Mouse (Mus musculus) embryonic facial prominence, embryonic 11.5 days (tissue): Measurements from ENCODE around the gene Wdr89. TPM values are rescaled to one million over a fixed set of nuclear protein-coding genes. Genes with fewer than 3 reads are reported as not detected.

Experiments
- polyA plus RNA-seq: library from polyadenylated mRNA; unstranded; fragments of >200 nt; fragmentation: Nextera tagmentation; extraction: Ambion mirVana; gene quantifications from 2 replicates; pipeline ENCODE4 v1.2.1, GENCODE M21; 2014

Wdr89 gene
- polyA plus RNA-seq, 1 experiment from 2014 or later: 13.9 TPM

Other genes with a start within 250 kb of the Wdr89 start
- 18.7 TPM in 2 replicates for gene Ppp2r5e, start 73.3 kb downstream of the Wdr89 start, polyA plus RNA-seq
- 12.0 and 13.8 TPM in 2 replicates for gene Sgpp1, start 66.2 kb upstream of the Wdr89 start, polyA plus RNA-seq
- 73.0 and 76.6 TPM in 2 replicates for gene Syne2, start 148.6 kb upstream of the Wdr89 start, polyA plus RNA-seq